Mouse (Mus musculus) embryonic facial prominence, embryonic 10.5 days (tissue): ENCODE data around the gene Arfgap3. TPM values are rescaled to one million over a fixed set of nuclear protein-coding genes. Genes with fewer than 3 reads are reported as not detected.

ENCODE experiments used
- DNase-seq: peaks from one replicate; pipeline ENCODE4 v3.0.0-alpha.2; 2017; ENCODE audit warnings: low spot score
- H3K27ac ChIP-seq: fragments of 300-500 bp; sonication (generic); replicated peaks from 2 replicates; pipeline ENCODE4 v1.5.1; 2016; ENCODE audit warnings: mild to moderate bottlenecking
- H3K27me3 ChIP-seq: fragments of 300-500 bp; sonication (generic); replicated peaks from 2 replicates; pipeline ENCODE4 v1.6.1; 2016; ENCODE audit warnings: low read depth, mild to moderate bottlenecking; ENCODE audit not compliant: poor library complexity, severe bottlenecking
- H3K36me3 ChIP-seq: fragments of 300-500 bp; sonication (generic); replicated peaks from 2 replicates; pipeline ENCODE4 v1.6.1; 2016; ENCODE audit warnings: mild to moderate bottlenecking, moderate library complexity
- H3K4me1 ChIP-seq: fragments of 300-500 bp; sonication (generic); 2 replicates; pipeline ENCODE4 v1.6.1; 2016
- H3K4me3 ChIP-seq: fragments of 300-500 bp; sonication (generic); 2 replicates; pipeline ENCODE4 v1.5.1; 2016; ENCODE audit warnings: mild to moderate bottlenecking, moderate library complexity
- H3K9me3 ChIP-seq: fragments of 300-500 bp; sonication (generic); 2 replicates; pipeline ENCODE4 v1.6.1; 2016; ENCODE audit warnings: mild to moderate bottlenecking
- WGBS: fragments of 180-500 bp; shearing (Covaris S2); methylation state at CpG from one replicate; pipeline ENCODE4 v1.1.7; 2016; 5-methylcytosine and 5-hydroxymethylcytosine counted together
- polyA plus RNA-seq: library from polyadenylated mRNA; unstranded; fragments of >200 nt; fragmentation: Nextera tagmentation; extraction: Ambion mirVana; gene quantifications from 2 replicates; pipeline ENCODE4 v1.2.1, GENCODE M21; 2016

Arfgap3 gene
- polyA plus RNA-seq, 1 experiment from 2014 or later: 29.1 TPM

- H3K27me3 ChIP-seq: peaks cover 33% of the 10 kb centered on the region
- no peak overlapping the region for H3K4me3 ChIP-seq
- H3K36me3 ChIP-seq: no peaks in the 10 kb centered on the region
- DNase-seq: no peak
- WGBS: 92% methylated on average over 4 of the region's 4 CpGs
- no peak overlapping the region for H3K27ac ChIP-seq
- H3K4me1 ChIP-seq: peaks cover 16% of the 10 kb centered on the region
- no peaks in the 10 kb centered on the region for H3K9me3 ChIP-seq
Observed at GRCm38 (mm10) chr15:83255191-83255782, 94.8 kb downstream of the Arfgap3 start.

- 70% methylated on average over 10 of the region's 10 CpGs for WGBS
- Histone ChIP-seq H3K27me3 (peaks cover 40% of the 10 kb centered on the region), H3K36me3 (no peaks in the 10 kb centered on the region), H3K9me3 (no peaks in the 10 kb centered on the region), H3K27ac (no peak overlapping the region), H3K4me1 (peaks cover 16% of the 10 kb centered on the region), H3K4me3 (no peak overlapping the region)
- DNase-seq: no peak
Observed at GRCm38 (mm10) chr15:83254372-83255070, 95.5 kb downstream of the Arfgap3 start.

- Histone ChIP-seq H3K9me3 (no peaks in the 10 kb centered on the region), H3K4me3 (peak overlapping the region; percentile 69)
Observed at GRCm38 (mm10) chr15:83252060-83252459, 98.0 kb downstream of the Arfgap3 start.

GRCm38 (mm10) chr15:83251176-83252004 is 98.7 kb downstream of the Arfgap3 start, which contains the start of gene A4galt:
Gene A4galt, minus strand, starts transcription at chr15:83251774.
- peaks cover 56% of the 10 kb centered on the region for H3K27me3 ChIP-seq

More at GRCm38 (mm10) chr15:83252060-83252459, 98.0 kb downstream of the Arfgap3 start:
- H3K4me1 ChIP-seq: peaks cover 16% of the 10 kb centered on the region
- no peak overlapping the region for H3K27ac ChIP-seq
- H3K27me3 ChIP-seq: peaks cover 56% of the 10 kb centered on the region
- DNase-seq: no peak
- WGBS: 74% methylated on average over 14 of the region's 14 CpGs
- no peaks in the 10 kb centered on the region for H3K36me3 ChIP-seq

GRCm38 (mm10) chr15:83250651-83251175 is 99.3 kb downstream of the Arfgap3 start:
- WGBS: 2% methylated on average over 20 of the region's 20 CpGs
- H3K4me1 ChIP-seq: peaks cover 21% of the 10 kb centered on the region
- peak; percentile 17 for DNase-seq

More at GRCm38 (mm10) chr15:83251176-83252004, 98.7 kb downstream of the Arfgap3 start, which contains the start of gene A4galt:
- 2% methylated on average over 66 of the region's 66 CpGs for WGBS
- DNase-seq: peak; percentile 67
- Histone ChIP-seq H3K27ac (peak within 1 kb of the TSS; percentile 65), H3K4me3 (peak within 1 kb of the TSS; percentile 69), H3K36me3 (no peaks in the 10 kb centered on the region), H3K9me3 (no peaks in the 10 kb centered on the region), H3K4me1 (peaks cover 21% of the 10 kb centered on the region)

More at GRCm38 (mm10) chr15:83250651-83251175, 99.3 kb downstream of the Arfgap3 start:
- H3K9me3 ChIP-seq: no peaks in the 10 kb centered on the region
- H3K36me3 ChIP-seq: no peaks in the 10 kb centered on the region
- peaks cover 56% of the 10 kb centered on the region for H3K27me3 ChIP-seq
- H3K27ac ChIP-seq: peak overlapping the region; percentile 65; the same call in 1 of the 2 replicates
- H3K4me3 ChIP-seq: peak overlapping the region; percentile 69

Other genes with a start within 250 kb of the Arfgap3 start
- gene Rrp7a, start 227.4 kb downstream of the Arfgap3 start, polyA plus RNA-seq: 87.2 and 90.4 TPM in 2 replicates
- 181 and 182 TPM in 2 replicates for gene Poldip3, start 200.9 kb downstream of the Arfgap3 start, polyA plus RNA-seq
- gene Cyb5r3, start 177.7 kb downstream of the Arfgap3 start, polyA plus RNA-seq: 194 and 204 TPM in 2 replicates
- gene A4galt, start 98.5 kb downstream of the Arfgap3 start, polyA plus RNA-seq: 0.34 and 0.77 TPM in 2 replicates
- gene Pacsin2, start 114.4 kb upstream of the Arfgap3 start, polyA plus RNA-seq: 60.7 and 61.7 TPM in 2 replicates
- 30.9 and 32.6 TPM in 2 replicates for gene Ttll1, start 160.6 kb upstream of the Arfgap3 start, polyA plus RNA-seq
- gene Bik, start 176.6 kb upstream of the Arfgap3 start, polyA plus RNA-seq: 2.3 TPM in 2 replicates
- gene Tspo, start 213.3 kb upstream of the Arfgap3 start, polyA plus RNA-seq: 34.1 and 35.6 TPM in 2 replicates
- gene Mcat, start 213.5 kb upstream of the Arfgap3 start, polyA plus RNA-seq: 43.9 and 46.9 TPM in 2 replicates
- 62.8 and 64.3 TPM in 2 replicates for gene Ttll12, start 244.9 kb upstream of the Arfgap3 start, polyA plus RNA-seq